Mouse (Mus musculus) layer of hippocampus, adult 2 months (tissue): Measurements from ENCODE around the gene Psmd13. TPM values are rescaled to one million over a fixed set of nuclear protein-coding genes. Genes with fewer than 3 reads are reported as not detected.

ENCODE experiments used
- DNase-seq, 2 experiments: peaks; one replicate each; pipeline ENCODE4 v3.0.0; 2022; ENCODE audit warnings: low spot score in 2 of 2
- H3K27ac ChIP-seq: fragments of 200-600 bp; 2 replicates; pipeline ENCODE4 v1.8.1; 2022
- H3K4me3 ChIP-seq: fragments of 200-600 bp; 2 replicates; pipeline ENCODE4 v1.8.1; 2022; ENCODE audit warnings: mild to moderate bottlenecking
- CTCF ChIP-seq: fragments of 200-600 bp; conservative IDR thresholded peaks from 2 replicates; pipeline ENCODE4 v1.8.1; 2022; ENCODE audit warnings: antibody characterized with exemption, mild to moderate bottlenecking, moderate library complexity
- total RNA-seq, 2 experiments: library from RNA; stranded (reverse); gene quantifications; 2 replicates each; pipeline ENCODE4 v1.2.3; 2021

Psmd13 gene
- total RNA-seq, 2 experiments from 2014 or later = 111 to 113 TPM

DNA sequence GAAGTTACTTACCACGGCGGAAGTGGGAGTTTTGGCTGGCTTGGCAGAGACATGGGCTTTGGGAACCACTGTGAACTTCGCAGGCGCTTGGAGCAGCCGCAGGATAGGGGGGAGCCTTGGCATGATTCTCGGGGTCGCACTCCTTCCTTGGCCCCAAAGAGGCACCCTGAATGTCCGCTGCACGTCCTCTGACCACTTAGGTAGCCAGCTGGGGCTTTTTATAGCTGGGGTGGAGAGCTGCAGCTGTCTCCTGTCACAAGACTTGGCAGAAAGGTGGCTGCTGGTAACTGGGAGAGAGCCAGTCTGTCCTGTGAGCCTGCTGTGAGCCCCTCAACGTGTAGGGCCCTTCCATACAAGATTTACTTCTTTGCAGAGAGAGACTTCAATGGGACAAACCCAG is 18.5 kb downstream of the Psmd13 start, which contains the start of gene Cox8b:
Gene Cox8b, minus strand, starts transcription at position 227 of the 400 bp plus-strand sequence.
- no peak for TF ChIP-seq CTCF
- H3K27ac ChIP-seq = no peak within 1 kb of the TSS
- H3K4me3 ChIP-seq = no peak within 1 kb of the TSS
- DNase-seq = no peak

DNA sequence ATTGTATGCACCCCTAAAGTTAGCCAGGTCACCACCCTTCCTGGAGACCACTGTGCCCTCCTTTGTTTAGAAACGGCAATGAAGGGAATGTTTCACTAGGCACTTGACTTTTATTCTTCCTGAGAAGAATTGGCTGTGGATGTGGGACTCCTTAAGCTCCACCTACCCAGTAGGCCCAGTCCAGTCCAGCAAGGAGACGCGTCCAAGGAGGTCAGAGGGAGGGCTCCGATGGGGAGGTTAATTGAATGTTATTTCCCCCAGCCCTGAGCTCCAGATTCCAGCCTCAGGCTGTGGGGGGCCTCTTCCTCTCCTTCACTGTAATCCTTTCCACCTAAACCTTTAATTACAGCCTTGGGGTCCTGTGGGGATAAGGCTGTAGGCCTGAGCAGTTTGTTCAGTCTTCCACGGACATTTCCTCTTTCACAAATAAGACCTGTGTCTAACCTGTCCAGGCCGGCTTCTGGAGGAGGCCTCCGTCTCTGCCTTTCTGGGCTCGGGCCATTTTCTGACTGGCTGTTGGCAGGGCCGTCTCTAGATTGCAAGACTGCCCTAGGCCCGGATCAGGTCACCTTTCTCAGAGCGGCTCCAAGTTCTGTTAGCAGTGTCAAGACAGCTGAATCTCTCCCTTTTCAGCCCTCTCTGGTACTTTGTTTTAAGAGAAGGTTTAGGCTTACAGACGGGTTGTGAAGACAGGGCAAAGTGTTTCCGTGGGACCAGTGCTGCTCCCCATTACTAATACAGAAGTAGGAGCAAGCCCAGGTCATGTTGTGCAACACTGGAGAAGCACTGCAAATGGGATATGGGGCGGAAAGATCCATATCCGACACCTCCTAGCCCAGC is 20.5 kb downstream of the Psmd13 start:
- no peak for DNase-seq
- no peak overlapping the region for H3K4me3 ChIP-seq
- H3K27ac ChIP-seq = no peak overlapping the region
- no peak for TF ChIP-seq CTCF

DNA sequence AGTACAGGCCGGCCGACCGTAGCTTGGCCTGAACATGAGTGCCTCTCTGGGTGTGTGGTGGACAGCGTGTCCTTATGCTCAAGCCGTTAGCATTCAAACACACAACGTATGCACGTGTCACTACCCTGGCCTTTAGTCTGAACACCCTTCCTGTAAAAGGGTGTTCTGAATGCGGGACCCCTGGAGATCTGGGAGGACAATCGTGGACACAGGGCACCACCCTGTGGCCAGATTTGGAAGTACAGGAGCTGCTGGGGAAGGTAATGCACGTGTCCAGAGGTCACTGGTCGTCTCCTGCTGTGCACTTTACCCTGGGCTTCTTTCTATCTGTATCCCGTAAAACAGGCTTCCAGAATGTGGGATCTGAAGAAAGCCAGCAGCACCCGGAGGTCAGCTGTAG is 21.4 kb downstream of the Psmd13 start:
- DNase-seq = peak; percentile 44 to 86
- TF ChIP-seq CTCF = peak; percentile 99
- H3K4me3 ChIP-seq = no peak overlapping the region

DNA sequence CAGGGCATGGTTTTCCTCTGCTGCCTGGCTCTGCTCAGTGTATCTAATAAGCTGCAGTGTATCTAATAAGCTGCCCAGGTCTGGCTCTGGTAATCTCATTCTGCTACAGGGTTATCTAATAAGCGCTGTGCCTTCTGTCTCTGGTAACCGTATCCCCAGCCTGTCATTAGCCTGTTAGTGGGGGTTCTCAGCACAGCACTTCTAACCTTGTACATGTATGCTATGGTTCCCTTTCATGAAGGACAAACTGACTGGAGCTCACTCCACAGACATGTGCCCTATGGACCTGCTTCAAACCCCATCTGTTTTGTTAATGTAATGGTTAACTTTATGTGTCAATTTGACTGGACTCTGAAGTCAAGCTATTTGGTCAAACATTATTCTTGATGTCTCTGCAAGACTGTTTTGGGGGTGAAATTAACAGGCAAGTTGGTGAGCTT is 23.9 kb downstream of the Psmd13 start:
- Histone ChIP-seq H3K4me3 (no peak overlapping the region), H3K27ac (no peak overlapping the region)
- no peak for TF ChIP-seq CTCF
- no peak for DNase-seq

More for the DNA sequence above, 21.4 kb downstream of the Psmd13 start:
- H3K27ac ChIP-seq = no peak overlapping the region

DNA sequence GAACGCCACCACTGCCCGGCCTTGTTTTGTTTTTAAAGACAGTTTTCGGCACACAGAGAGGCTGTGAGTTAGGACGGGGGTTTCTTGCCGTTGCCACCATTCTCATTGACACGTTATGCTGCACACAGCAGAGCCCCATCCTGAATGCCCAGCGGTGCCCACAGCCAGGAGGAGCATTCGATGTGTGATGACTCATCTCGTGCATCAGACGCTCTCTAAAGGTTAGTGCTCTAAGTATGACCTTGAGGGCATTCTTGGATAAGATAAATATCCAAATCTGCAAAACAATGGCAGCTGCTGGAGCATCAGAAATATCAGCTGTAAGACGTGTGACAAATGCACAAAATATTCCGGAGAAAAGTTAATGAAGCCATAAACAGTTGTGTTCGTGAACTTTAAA is 25.4 kb downstream of the Psmd13 start:
- H3K27ac ChIP-seq = no peak overlapping the region
- DNase-seq = no peak
- H3K4me3 ChIP-seq = no peak overlapping the region
- TF ChIP-seq CTCF = no peak

DNA sequence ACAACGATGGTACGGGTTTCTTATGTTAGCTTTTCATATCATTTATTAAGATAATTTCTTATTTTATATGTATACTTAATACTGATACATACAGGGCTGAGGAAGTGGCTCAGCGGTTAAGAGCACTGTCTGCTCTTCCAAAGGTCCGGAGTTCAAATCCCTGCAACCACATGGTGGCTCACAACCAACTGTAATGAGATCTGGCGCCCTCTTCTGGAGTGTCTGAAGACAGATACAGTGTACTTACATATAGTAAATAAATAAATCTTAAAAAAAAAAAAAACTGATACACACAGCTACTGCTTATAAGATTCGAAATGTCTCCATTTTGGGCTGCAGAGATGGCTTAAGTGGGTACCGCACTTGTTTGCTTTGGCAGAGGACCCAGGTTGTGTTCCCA is 25.9 kb downstream of the Psmd13 start:
- Histone ChIP-seq H3K27ac (no peak overlapping the region), H3K4me3 (no peak overlapping the region)
- DNase-seq = no peak
- TF ChIP-seq CTCF = peak; percentile 58

DNA sequence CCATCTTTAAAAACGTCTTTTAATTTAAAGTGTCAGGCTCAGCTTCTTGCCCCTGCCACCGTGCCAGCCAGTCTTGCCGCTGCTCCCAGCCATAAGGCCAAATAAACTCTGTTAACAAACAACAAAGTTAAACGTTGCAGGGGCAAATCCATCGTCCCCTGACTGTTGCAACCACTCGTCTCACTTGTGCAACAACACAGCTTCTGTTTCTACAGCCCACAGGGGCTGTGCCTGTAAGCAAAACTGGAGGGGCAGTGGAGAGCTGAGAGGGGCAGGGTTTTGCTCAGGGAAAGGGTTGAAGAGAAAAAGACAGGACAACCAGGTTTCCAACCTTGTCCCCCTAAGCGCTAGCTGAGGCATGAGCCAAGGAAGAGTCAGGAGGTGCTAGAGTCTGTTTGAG is 26.4 kb downstream of the Psmd13 start:
- H3K4me3 ChIP-seq = no peak overlapping the region
- no peak for DNase-seq
- no peak for TF ChIP-seq CTCF
- no peak overlapping the region for H3K27ac ChIP-seq

DNA sequence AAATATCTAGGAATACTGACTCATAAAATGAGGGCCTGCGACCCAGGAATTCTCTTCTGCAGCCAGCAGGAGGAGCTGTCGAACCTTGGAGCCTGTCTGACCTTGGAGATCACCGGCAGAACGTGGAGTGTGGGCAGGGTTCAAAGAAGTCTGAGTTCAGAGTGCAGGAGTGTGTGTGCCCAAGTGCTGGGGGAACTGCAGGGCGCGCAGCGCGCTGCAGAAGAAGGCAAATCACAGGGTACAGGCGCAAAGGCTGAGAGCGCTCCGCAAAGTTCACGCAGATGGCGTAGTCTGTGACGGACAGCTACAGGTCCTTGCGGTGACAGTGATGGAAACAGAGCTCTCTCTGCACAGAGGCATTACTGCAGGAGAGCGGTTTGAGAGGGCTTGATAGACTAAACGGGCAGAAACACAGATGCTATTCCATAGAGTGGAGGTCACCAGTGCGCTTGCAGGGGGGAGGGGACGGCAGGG is 26.9 kb downstream of the Psmd13 start:
- peak; percentile 90 for TF ChIP-seq CTCF

DNA sequence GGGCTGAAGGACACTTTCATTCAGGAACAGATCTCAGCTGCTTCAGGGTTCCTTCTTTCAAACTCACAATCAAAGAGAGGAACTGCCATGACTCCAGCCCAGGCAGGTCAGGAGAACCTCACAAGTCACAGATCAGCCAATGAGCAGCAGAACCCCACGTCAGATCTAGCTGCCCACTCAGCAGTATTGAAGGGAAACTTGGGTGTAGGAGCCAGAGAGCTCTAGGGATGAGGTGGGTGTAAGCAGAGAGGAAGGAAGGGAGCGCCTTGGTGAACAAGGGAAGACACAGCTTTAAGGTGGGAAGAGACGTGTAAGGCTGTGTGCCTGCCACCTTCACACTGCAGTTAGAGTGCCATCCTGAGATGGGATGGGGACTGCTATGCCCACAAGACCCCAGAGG is 30.5 kb downstream of the Psmd13 start:
- TF ChIP-seq CTCF = no peak
- Histone ChIP-seq H3K4me3 (no peak overlapping the region), H3K27ac (no peak overlapping the region)
- no peak for DNase-seq

More for the DNA sequence above, 26.9 kb downstream of the Psmd13 start:
- DNase-seq = peak; percentile 50 to 68
- 0 out of 2 replicates have a peak overlapping the region, but pooled peaks have one; percentile 29 for H3K27ac ChIP-seq
- H3K4me3 ChIP-seq = peak overlapping the region; percentile 56

DNA sequence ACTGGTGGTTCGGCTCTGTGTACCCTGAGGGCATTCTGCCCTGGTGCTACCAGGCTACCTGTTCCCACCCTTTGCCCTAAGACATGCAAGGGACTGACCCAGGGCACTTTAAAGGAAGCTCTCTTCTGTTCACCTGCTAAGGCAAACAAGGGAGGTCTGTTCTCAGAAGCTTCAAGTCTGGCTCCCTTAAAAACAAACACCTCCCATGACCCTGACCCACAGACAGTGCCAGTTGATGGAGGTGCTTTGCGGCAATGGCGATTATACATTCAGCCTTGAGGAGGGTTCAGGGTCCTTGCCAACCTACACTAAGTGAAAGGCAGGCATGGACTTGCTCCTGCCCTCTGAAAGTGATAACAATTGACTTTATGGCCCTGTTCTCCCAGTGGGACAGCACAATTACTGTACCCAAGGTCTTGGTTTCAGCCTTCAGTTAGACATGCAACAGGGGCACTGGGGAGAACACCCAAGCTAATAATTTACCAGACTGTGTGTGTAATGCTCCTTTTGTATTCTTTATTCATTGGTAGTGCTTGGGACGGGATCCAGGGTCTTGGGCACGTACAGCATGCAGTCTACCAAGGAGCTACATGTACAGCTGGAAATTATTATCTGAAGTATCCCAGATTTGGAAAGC is 31.2 kb downstream of the Psmd13 start:
- Histone ChIP-seq H3K27ac (no peak overlapping the region), H3K4me3 (no peak overlapping the region)
- no peak for DNase-seq
- no peak for TF ChIP-seq CTCF

DNA sequence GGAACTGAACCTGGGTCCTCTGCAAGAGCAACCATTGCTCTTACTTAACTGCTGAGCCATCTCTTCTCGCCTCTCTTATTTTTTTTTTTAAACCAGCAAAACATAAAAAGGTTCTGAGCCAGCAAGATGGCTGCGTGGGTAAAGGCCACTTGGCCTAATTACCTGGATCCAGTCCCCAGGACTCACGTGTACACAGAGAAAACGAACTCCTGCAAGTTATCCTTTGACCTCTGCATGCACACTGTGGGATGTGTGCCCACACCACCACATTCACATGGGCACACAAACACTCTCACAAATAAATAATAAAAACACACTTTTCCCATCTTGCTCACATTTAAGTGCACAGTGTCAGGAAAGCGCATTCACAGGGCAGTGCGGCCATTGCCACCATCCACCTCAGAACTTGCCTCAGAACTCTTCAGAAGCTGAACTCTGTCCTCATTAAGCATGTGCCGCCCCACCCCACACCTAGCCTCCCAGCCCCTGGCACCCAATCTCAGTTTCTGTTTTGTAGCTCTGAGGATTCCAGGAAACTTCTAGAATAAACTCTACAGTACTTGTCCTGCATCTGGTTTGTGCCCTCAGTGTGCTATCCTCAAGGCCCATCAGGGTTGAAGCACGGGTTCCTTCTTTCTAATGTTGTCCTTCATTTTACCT is 32.4 kb downstream of the Psmd13 start:
- no peak overlapping the region for H3K27ac ChIP-seq
- H3K4me3 ChIP-seq = no peak overlapping the region
- no peak for DNase-seq
- TF ChIP-seq CTCF = no peak

DNA sequence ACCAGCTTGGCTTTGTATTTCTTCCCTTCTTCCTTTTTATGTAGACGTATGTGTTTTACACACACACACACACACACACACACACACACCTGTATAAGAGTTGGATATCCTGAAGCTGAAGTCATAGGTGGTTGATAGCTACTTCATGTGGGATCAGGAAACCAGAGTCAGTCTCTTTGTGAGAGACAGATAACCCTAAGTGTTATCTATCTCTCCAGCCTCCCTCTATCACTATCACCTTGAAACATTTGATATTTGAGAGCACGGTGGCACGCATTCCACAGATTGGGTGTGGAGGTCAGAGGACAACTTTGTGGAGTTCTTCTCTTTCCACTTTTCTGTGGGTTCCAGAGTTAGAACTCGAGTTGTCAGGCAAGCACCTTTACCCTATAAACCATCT is 38.1 kb downstream of the Psmd13 start:
- no peak for DNase-seq
- H3K27ac ChIP-seq = no peak overlapping the region
- no peak for TF ChIP-seq CTCF

DNA sequence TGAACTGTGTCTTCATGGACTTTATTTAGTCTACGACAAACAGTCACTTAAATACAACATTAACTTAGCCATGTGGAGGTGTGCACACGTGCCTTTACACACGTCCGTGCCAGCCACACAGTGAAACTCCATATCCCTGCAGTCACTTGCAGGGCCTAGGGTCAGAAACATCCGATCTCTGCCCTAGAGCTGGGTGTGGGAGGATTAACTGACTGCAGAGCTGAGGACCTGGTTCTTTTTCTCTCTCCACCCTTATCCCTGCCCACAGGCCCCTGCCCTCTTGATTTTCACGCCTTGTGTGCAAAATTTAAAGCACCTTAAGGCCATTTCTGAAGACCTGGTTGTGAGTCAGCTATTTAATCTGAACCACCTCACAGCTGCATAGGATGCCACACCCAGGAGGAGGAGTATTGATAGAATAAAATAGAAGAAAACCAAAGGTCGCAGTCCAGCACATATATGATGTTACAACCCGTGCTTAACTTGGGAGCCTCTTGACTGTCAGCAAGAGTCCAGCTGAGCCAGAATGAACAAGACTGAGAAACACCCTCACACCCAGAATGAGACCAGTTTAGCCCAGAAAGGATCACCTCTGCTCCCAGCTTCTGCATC is 38.8 kb downstream of the Psmd13 start, which contains the start of gene Nlrp6:
Gene Nlrp6, plus strand, starts transcription at position 485 of the 612 bp plus-strand sequence.
- H3K4me3 ChIP-seq = no peak within 1 kb of the TSS
- no peak within 1 kb of the TSS for H3K27ac ChIP-seq
- no peak for TF ChIP-seq CTCF
- DNase-seq = no peak

More for the DNA sequence above, 38.1 kb downstream of the Psmd13 start:
- H3K4me3 ChIP-seq = no peak overlapping the region
